Mouse (Mus musculus) thymus, adult 2 months (tissue): ENCODE measurements around the gene Ola1.

Source experiments
- CTCF ChIP-seq: fragments of 200-500 bp; IDR thresholded peaks from 2 replicates; pipeline ENCODE4 v1.5.1; 2012; ENCODE audit warnings: mild to moderate bottlenecking, control low read depth, low read length, moderate library complexity, borderline replicate concordance; ENCODE audit not compliant: control insufficient read depth, poor library complexity, insufficient read depth; ENCODE audit errors: extremely low read depth
- POLR2A ChIP-seq: fragments of 200-500 bp; IDR thresholded peaks from 2 replicates; pipeline ENCODE4 v1.6.1; 2012; ENCODE audit warnings: mild to moderate bottlenecking, low read length, control low read depth, moderate library complexity; ENCODE audit not compliant: control insufficient read depth, poor library complexity, insufficient read depth; ENCODE audit errors: extremely low read depth

DNA sequence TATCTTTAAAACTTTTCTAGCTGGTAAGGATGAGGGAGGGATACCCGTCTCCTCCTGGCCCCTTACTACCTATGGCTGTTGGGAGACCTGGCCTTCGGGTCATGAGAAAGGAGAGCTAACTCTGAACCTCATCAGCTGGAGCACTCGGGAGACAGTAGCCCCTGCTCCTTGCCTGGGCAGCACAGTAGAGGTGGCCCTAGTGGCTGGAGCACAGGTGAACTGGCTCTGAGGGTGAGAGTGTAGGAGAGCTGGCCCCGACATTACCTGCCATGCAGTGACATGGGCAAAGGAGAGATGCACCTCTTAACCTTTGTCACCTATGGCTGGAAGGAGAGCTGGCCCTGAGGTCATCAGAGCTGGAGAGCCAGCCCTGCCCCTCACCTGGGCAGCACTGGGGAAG, 22.6 kb upstream of the Ola1 start:
- TF ChIP-seq POLR2A (no peak), CTCF (no peak)
